Mouse (Mus musculus) midbrain, embryonic 16.5 days (tissue): ENCODE measurements around the gene Gm20830. TPM values are rescaled to one million over a fixed set of nuclear protein-coding genes. Genes with fewer than 3 reads are reported as not detected.
"Not testable (repeated sequence)": the region's sequence is repeated elsewhere in the genome, so short reads cannot be mapped to it uniquely, and the experiment has no call there.

Experiments used
- ATAC-seq: fragments of 200-750 bp; cut with Nextera tagmentation; 2 replicates; pipeline ENCODE4 v1.8.0; 2017; ENCODE audit warnings: moderate TSS enrichment
- H3K27ac ChIP-seq: fragments of 300-500 bp; sonication (generic); 2 replicates; pipeline ENCODE4 v1.5.1; 2014; ENCODE audit warnings: mild to moderate bottlenecking, low read length, mixed read lengths
- H3K27me3 ChIP-seq: fragments of 300-500 bp; sonication (generic); 2 replicates; pipeline ENCODE4 v1.6.1; 2014; ENCODE audit warnings: low read depth, low read length, mixed read lengths; ENCODE audit not compliant: control insufficient read depth, insufficient read depth
- H3K36me3 ChIP-seq: fragments of 300-500 bp; sonication (generic); 2 replicates; pipeline ENCODE4 v1.6.1; 2014; ENCODE audit warnings: mild to moderate bottlenecking, low read length, moderate library complexity, mixed read lengths; ENCODE audit not compliant: control insufficient read depth, insufficient read depth
- H3K4me1 ChIP-seq: fragments of 300-500 bp; sonication (generic); 2 replicates; pipeline ENCODE4 v1.6.1; 2014; ENCODE audit warnings: mild to moderate bottlenecking, low read length, mixed read lengths; ENCODE audit not compliant: control insufficient read depth, insufficient read depth
- H3K4me2 ChIP-seq: fragments of 300-500 bp; sonication (generic); 2 replicates; pipeline ENCODE4 v1.6.1; 2014; ENCODE audit warnings: mild to moderate bottlenecking, low read length, mixed read lengths
- H3K4me3 ChIP-seq: fragments of 300-500 bp; sonication (generic); 2 replicates; pipeline ENCODE4 v1.5.1; 2014; ENCODE audit warnings: low read depth, mild to moderate bottlenecking, low read length, moderate library complexity, mixed read lengths
- H3K9ac ChIP-seq: fragments of 300-500 bp; sonication (generic); 2 replicates; pipeline ENCODE4 v1.6.1; 2014; ENCODE audit warnings: low read depth, low read length, mixed read lengths
- H3K9me3 ChIP-seq: fragments of 300-500 bp; sonication (generic); replicated peaks from 2 replicates; pipeline ENCODE4 v1.6.1; 2014; ENCODE audit warnings: mild to moderate bottlenecking, low read length, mixed read lengths; ENCODE audit not compliant: control insufficient read depth, poor library complexity, severe bottlenecking
- WGBS: fragments of 180-500 bp; shearing (Covaris S2); extraction: QIAGEN DNeasy Blood & Tissue Kit; methylation state at CpG from one replicate; pipeline ENCODE4 v1.1.7; 2014; 5-methylcytosine and 5-hydroxymethylcytosine counted together
- polyA plus RNA-seq: library from polyadenylated mRNA; unstranded; fragments of >200 nt; fragmentation: Nextera tagmentation; extraction: Ambion mirVana; gene quantifications from 2 replicates; pipeline ENCODE4 v1.2.1, GENCODE M21; 2015

Gm20830 gene
- polyA plus RNA-seq, result not detected in 2 replicates

DNA sequence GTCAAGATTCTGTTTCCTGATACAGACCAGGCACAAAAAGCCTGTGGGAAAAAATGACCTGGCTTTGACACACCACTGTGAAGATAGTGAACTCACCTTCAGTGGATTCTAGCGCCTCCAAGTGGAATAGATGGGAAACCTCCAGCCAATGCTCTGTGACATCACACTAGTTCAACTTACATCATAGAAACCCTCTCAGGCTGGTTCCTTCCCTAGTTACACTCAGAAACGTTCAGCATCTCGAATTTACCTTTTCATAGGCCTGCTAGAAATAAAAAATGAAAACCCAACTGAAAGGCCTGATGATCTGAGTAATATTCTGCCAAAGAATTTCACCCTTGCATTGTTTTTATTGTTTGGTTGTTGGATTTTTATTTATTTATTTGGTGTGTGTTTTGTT, at the start of gene Gm20830:
Gene Gm20830, minus strand, starts transcription at position 101 of the 400 bp plus-strand sequence.
- H3K9ac ChIP-seq, H3K9me3 ChIP-seq, H3K27ac ChIP-seq, ATAC-seq, H3K4me1 ChIP-seq, H3K4me2 ChIP-seq, H3K4me3 ChIP-seq, H3K36me3 ChIP-seq, H3K27me3 ChIP-seq: not testable (repeated sequence)
- WGBS, result 47% methylated on average over 3 of the region's 3 CpGs

Other genes starting within 250 kb of the Gm20830 start
- not detected in 2 replicates for gene Gm21719, start 235.4 kb downstream of the Gm20830 start, polyA plus RNA-seq